Mouse (Mus musculus): ENCODE results near the gene Kcnh1. TPM values are rescaled to one million over a fixed set of nuclear protein-coding genes. Genes with fewer than 3 reads are reported as not detected.

The Kcnh1 gene
- polyA plus RNA-seq, 1 experiment, result 0.27 TPM

- H3K36me3 ChIP-seq (ENCODE audit: control insufficient read depth, insufficient read depth, low read length, poor library complexity, severe bottlenecking), result no peaks in the 10 kb centered on the region
- H3K9ac ChIP-seq (ENCODE audit: low read depth, poor library complexity, severe bottlenecking), result peak overlapping the region; percentile 47
- H3K27ac ChIP-seq (ENCODE audit: insufficient read depth, low read length), result no peak overlapping the region
- no peaks in the 10 kb centered on the region for H3K9me3 ChIP-seq (replicated peaks; ENCODE audit: control insufficient read depth, insufficient read depth, low read length, poor library complexity, severe bottlenecking)
- no peaks in the 10 kb centered on the region for H3K4me1 ChIP-seq (ENCODE audit: control insufficient read depth, insufficient read depth, low read length)
- H3K27me3 ChIP-seq (ENCODE audit: control insufficient read depth, insufficient read depth, low read length, poor library complexity, severe bottlenecking), result no peaks in the 10 kb centered on the region
- peak overlapping the region; percentile 57 for H3K4me3 ChIP-seq (ENCODE audit: low read depth, low read length)
- TF ChIP-seq EP300 (IDR thresholded peaks at IDR 0.05; ENCODE audit: insufficient read depth, low read depth, low read length) (no peak), CTCF (IDR thresholded peaks at IDR 0.05; ENCODE audit: low read depth, low read length) (peak; percentile 78), POLR2A (IDR thresholded peaks at IDR 0.05; ENCODE audit: insufficient read depth, low read length) (no peak)
Observed at GRCm38 (mm10) chr1:192443998-192444657, 253.6 kb downstream of the Kcnh1 start.

GRCm38 (mm10) chr1:192444658-192445447, 254.3 kb downstream of the Kcnh1 start:
- TF ChIP-seq CTCF (IDR thresholded peaks at IDR 0.05; ENCODE audit: low read depth, low read length) (no peak), POLR2A (IDR thresholded peaks at IDR 0.05; ENCODE audit: insufficient read depth, low read length) (no peak), EP300 (IDR thresholded peaks at IDR 0.05; ENCODE audit: insufficient read depth, low read depth, low read length) (no peak)
- Histone ChIP-seq H3K9me3 (replicated peaks; ENCODE audit: control insufficient read depth, insufficient read depth, low read length, poor library complexity, severe bottlenecking) (no peaks in the 10 kb centered on the region), H3K4me1 (ENCODE audit: control insufficient read depth, insufficient read depth, low read length) (no peaks in the 10 kb centered on the region), H3K27me3 (ENCODE audit: control insufficient read depth, insufficient read depth, low read length, poor library complexity, severe bottlenecking) (no peaks in the 10 kb centered on the region), H3K4me3 (ENCODE audit: low read depth, low read length) (peak overlapping the region; percentile 57; the same call in 1 of the 2 replicates), H3K27ac (ENCODE audit: insufficient read depth, low read length) (no peak overlapping the region), H3K9ac (ENCODE audit: low read depth, poor library complexity, severe bottlenecking) (peak overlapping the region; percentile 47; the same call in 1 of the 2 replicates), H3K36me3 (ENCODE audit: control insufficient read depth, insufficient read depth, low read length, poor library complexity, severe bottlenecking) (no peaks in the 10 kb centered on the region)

DNA sequence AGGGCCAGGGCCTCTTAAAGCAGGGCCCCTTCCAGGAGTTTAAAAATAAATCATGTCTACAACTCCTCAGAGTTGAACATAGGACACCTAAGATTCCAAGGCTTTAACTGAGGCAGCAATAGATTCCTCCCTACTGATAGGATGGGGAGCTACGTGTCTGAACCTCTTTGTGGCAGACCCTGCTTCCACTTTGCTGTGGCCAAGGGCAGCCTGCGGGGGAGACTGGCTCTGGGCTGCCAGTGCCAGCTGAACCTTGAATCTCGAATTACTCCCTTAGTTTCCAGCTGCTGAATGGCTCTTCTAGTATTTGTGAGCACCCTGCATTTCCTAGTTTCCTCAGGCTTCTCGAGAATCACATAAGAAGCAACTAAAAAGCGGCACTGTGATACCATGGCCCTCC, 255.6 kb downstream of the Kcnh1 start:
- Histone ChIP-seq H3K9me3 (replicated peaks; ENCODE audit: control insufficient read depth, insufficient read depth, low read length, poor library complexity, severe bottlenecking) (no peaks in the 10 kb centered on the region), H3K4me1 (ENCODE audit: control insufficient read depth, insufficient read depth, low read length) (no peaks in the 10 kb centered on the region), H3K4me3 (ENCODE audit: low read depth, low read length) (no peak overlapping the region), H3K27ac (ENCODE audit: insufficient read depth, low read length) (no peak overlapping the region), H3K9ac (ENCODE audit: low read depth, poor library complexity, severe bottlenecking) (no peak overlapping the region), H3K36me3 (ENCODE audit: control insufficient read depth, insufficient read depth, low read length, poor library complexity, severe bottlenecking) (no peaks in the 10 kb centered on the region), H3K27me3 (ENCODE audit: control insufficient read depth, insufficient read depth, low read length, poor library complexity, severe bottlenecking) (no peaks in the 10 kb centered on the region)
- TF ChIP-seq POLR2A (IDR thresholded peaks at IDR 0.05; ENCODE audit: insufficient read depth, low read length) (no peak), EP300 (IDR thresholded peaks at IDR 0.05; ENCODE audit: insufficient read depth, low read depth, low read length) (no peak), CTCF (IDR thresholded peaks at IDR 0.05; ENCODE audit: low read depth, low read length) (no peak)

GRCm38 (mm10) chr1:192447666-192448065, 257.1 kb downstream of the Kcnh1 start:
- Histone ChIP-seq H3K36me3 (ENCODE audit: control insufficient read depth, insufficient read depth, low read length, poor library complexity, severe bottlenecking) (no peaks in the 10 kb centered on the region), H3K27me3 (ENCODE audit: control insufficient read depth, insufficient read depth, low read length, poor library complexity, severe bottlenecking) (no peaks in the 10 kb centered on the region), H3K9ac (ENCODE audit: low read depth, poor library complexity, severe bottlenecking) (no peak overlapping the region), H3K4me3 (ENCODE audit: low read depth, low read length) (no peak overlapping the region), H3K27ac (ENCODE audit: insufficient read depth, low read length) (no peak overlapping the region), H3K9me3 (replicated peaks; ENCODE audit: control insufficient read depth, insufficient read depth, low read length, poor library complexity, severe bottlenecking) (no peaks in the 10 kb centered on the region), H3K4me1 (ENCODE audit: control insufficient read depth, insufficient read depth, low read length) (no peaks in the 10 kb centered on the region)
- TF ChIP-seq POLR2A (IDR thresholded peaks at IDR 0.05; ENCODE audit: insufficient read depth, low read length), result no peak

- Histone ChIP-seq H3K4me1 (ENCODE audit: control insufficient read depth, insufficient read depth, low read length) (no peaks in the 10 kb centered on the region), H3K27me3 (ENCODE audit: control insufficient read depth, insufficient read depth, low read length, poor library complexity, severe bottlenecking) (no peaks in the 10 kb centered on the region), H3K4me3 (ENCODE audit: low read depth, low read length) (no peak overlapping the region), H3K36me3 (ENCODE audit: control insufficient read depth, insufficient read depth, low read length, poor library complexity, severe bottlenecking) (no peaks in the 10 kb centered on the region), H3K9ac (ENCODE audit: low read depth, poor library complexity, severe bottlenecking) (no peak overlapping the region), H3K9me3 (replicated peaks; ENCODE audit: control insufficient read depth, insufficient read depth, low read length, poor library complexity, severe bottlenecking) (no peaks in the 10 kb centered on the region), H3K27ac (ENCODE audit: insufficient read depth, low read length) (no peak overlapping the region)
- no peak for TF ChIP-seq POLR2A (IDR thresholded peaks at IDR 0.05; ENCODE audit: insufficient read depth, low read length)
- TF ChIP-seq EP300 (IDR thresholded peaks at IDR 0.05; ENCODE audit: insufficient read depth, low read depth, low read length), result no peak
- TF ChIP-seq CTCF (IDR thresholded peaks at IDR 0.05; ENCODE audit: low read depth, low read length), result no peak
Observed at GRCm38 (mm10) chr1:192448512-192448911, 257.9 kb downstream of the Kcnh1 start.

Measured in ES-Bruce4 (cell line).